In the genomic region with DNA sequence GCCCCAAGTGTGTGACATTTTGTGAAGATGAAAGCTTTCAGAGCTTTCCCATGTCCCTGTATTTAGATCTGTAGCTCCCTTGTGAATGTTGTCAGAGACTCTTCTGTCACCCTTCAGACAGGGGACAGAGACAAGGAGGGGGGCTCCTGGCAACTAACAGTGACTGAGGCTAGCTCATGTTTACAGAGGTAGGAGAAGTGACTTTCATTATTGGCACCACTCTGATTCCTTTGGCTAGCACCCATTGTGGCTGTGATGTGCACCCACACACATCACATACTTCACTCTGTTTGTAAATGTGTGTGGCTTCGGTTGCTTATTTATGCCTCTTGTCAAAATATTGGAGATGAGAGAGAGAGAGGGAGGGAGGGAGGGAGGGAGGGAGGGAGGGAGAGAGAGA, we compare ENCODE assay signal across 25 mouse cellular contexts.
"Had no signal": no experiment of that assay in that cellular context is flagged by ENCODE, and none has a peak within 500 bp of the region (broad histone marks: within the 10 kb centered on the region; RNA-seq: fewer than 3 reads in every experiment).

No protein-coding gene starts in this region.

- H3K4me3 ChIP-seq: left cerebral cortex, adult 2 months; limb, embryonic 10.5 days; limb, embryonic 12.5 days; limb, embryonic 13.5 days; limb, embryonic 15.5 days; liver, embryonic 12.5 days; liver, embryonic 13.5 days; liver, embryonic 15.5 days; lung, embryonic 15.5 days; megakaryocyte, embryonic 14.5 days; midbrain, embryonic 10.5 days; midbrain, embryonic 12.5 days; midbrain, embryonic 13.5 days; midbrain, embryonic 15.5 days; myocyte; neural tube, embryonic 12.5 days; neural tube, embryonic 13.5 days had no signal

- H3K4me1 ChIP-seq: limb, embryonic 10.5 days; limb, embryonic 12.5 days; limb, embryonic 13.5 days; limb, embryonic 15.5 days; liver, embryonic 12.5 days; liver, embryonic 13.5 days; liver, embryonic 15.5 days; lung, embryonic 15.5 days; megakaryocyte, embryonic 14.5 days; midbrain, embryonic 10.5 days; midbrain, embryonic 12.5 days; midbrain, embryonic 13.5 days; midbrain, embryonic 15.5 days; neural tube, embryonic 12.5 days; neural tube, embryonic 13.5 days had no signal

- H3K27ac ChIP-seq: left cerebral cortex, adult 2 months; limb, embryonic 10.5 days; limb, embryonic 12.5 days; limb, embryonic 13.5 days; limb, embryonic 15.5 days; liver, embryonic 12.5 days; liver, embryonic 13.5 days; liver, embryonic 14.5 days; liver, embryonic 15.5 days; lung, embryonic 15.5 days; macrophage; midbrain, embryonic 10.5 days; midbrain, embryonic 12.5 days; midbrain, embryonic 13.5 days; midbrain, embryonic 15.5 days; neural tube, embryonic 12.5 days; neural tube, embryonic 13.5 days had no signal

- H3K36me3 ChIP-seq: limb, embryonic 10.5 days; limb, embryonic 12.5 days; limb, embryonic 13.5 days; limb, embryonic 15.5 days; liver, embryonic 12.5 days; liver, embryonic 13.5 days; liver, embryonic 15.5 days; lung, embryonic 15.5 days; midbrain, embryonic 10.5 days; midbrain, embryonic 12.5 days; midbrain, embryonic 13.5 days; midbrain, embryonic 15.5 days; neural tube, embryonic 12.5 days; neural tube, embryonic 13.5 days had no signal

- H3K27me3 ChIP-seq: limb, embryonic 12.5 days; limb, embryonic 13.5 days; limb, embryonic 15.5 days; liver, embryonic 12.5 days; liver, embryonic 13.5 days; liver, embryonic 15.5 days; lung, embryonic 15.5 days; megakaryocyte, embryonic 14.5 days; midbrain, embryonic 12.5 days; midbrain, embryonic 13.5 days; midbrain, embryonic 15.5 days; neural tube, embryonic 12.5 days; neural tube, embryonic 13.5 days had no signal

- DNase-seq: left cerebral cortex, postnatal 4 days; liver; liver, embryonic 13.5 days; liver, postnatal 0 days; lung, adult 18-20 months; lung, embryonic 14.5 days; midbrain, embryonic 14.5 days had no signal

- H3K9me3 ChIP-seq: limb, embryonic 10.5 days; limb, embryonic 12.5 days; limb, embryonic 13.5 days; limb, embryonic 15.5 days; liver, embryonic 12.5 days; liver, embryonic 13.5 days; liver, embryonic 15.5 days; lung, embryonic 15.5 days; midbrain, embryonic 10.5 days; midbrain, embryonic 12.5 days; midbrain, embryonic 13.5 days; midbrain, embryonic 15.5 days; neural tube, embryonic 12.5 days; neural tube, embryonic 13.5 days had no signal
